Mouse (Mus musculus): ENCODE results near the gene Oxct1.

Gene Oxct1

DNA sequence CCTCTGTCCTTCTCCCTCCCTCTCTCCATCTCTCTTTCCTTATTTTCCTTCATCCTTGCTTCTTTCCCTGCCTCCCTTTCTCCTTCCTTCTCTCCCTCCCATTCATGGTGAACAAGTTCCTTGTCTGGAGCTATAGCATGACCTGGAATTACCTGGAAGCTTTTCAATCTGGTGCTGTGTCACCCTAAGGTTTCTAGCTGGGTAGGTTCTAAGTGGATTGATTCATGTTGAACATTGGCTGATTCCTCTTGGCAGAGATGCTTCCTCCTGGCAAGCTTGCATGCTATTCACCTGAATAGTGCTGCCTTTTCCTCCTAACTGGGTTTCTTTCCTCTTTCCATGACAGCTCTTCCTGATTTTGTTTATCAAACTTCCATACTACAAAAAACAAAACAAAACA lies 2.8 kb downstream of the Oxct1 start:
- DNase-seq (ENCODE audit: low spot score): no peak

DNA sequence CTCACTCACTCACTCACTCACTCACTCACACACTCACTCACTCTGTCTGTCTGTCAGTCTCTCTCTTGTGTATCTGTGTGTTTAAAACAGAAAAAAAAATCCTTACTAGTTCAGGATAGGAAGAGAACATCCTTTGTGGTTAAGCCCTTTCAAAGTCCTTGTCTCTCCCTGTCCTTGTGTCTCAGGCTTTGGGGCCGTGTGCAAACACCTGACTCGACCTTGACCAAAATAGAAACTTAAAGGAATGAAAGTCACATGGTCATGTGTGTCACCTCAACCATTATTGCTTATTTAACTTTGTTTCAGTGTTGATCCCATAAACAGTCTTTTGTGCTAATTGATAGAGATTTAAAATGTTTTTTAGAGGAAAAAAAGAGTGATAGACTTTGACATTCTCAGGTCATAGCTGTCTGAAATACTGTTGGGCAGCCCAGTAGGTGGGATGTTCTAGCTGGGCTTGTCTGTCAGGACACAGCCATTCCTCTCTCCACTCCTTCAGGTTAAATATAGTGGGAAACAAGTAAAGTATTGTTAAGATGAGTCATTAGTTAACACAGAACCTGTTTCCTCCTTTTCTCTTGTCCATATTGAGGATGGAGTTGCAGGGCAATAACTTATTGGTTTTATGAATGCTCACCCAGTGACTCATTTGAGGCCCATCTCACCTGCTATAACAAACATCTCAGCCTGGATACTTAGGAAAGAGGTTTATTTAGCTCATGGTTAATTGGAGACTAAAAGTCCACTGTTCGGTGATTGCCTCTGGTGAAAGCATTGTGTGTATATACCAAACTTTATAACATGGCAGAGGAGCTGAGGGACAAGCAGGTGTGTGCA lies 7.2 kb downstream of the Oxct1 start:
- DNase-seq (ENCODE audit: low spot score): no peak

DNA sequence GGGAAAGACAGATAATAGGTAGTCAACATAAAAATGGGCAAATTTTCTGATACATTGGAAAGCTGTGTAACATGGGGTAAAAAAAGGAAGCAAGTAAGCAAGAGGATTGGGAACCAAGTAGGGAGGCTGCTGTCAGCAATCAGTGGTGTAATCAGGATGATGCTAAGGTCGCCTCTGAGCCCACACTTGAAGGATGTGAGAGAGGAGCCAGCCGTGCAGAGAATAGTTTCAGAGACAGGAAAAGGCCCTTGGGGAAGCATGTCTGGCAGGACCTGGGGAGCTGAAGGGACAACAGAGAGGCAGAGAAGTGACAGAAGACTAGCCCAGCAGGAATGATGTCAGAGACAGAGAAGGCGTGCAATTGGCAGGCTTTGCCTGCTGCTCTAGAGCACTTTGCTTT lies 16.2 kb downstream of the Oxct1 start:
- no peak for DNase-seq (ENCODE audit: low spot score)

DNA sequence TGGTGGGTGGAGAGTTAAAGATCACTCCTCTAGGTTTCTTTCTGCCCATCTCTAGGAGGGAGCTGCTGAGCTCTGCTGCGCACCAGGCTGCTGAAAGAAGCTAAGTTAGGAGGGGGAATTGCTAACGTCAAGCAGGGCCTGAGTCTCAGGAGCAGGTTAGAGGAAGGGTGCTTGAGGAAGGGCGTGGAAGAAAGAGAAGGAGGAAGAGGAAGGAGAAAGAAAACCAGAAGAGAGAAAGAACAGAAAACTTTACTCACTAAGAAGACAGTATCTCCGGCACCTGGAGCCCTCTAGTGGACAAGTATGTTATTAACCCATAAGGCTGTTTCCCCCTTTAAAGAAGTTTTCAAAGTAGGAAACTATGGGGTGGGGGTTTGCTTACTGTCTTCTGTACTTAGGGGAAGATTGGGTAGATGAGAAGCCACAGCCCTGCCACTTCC lies 16.9 kb downstream of the Oxct1 start:
- DNase-seq (ENCODE audit: low spot score): no peak

DNA sequence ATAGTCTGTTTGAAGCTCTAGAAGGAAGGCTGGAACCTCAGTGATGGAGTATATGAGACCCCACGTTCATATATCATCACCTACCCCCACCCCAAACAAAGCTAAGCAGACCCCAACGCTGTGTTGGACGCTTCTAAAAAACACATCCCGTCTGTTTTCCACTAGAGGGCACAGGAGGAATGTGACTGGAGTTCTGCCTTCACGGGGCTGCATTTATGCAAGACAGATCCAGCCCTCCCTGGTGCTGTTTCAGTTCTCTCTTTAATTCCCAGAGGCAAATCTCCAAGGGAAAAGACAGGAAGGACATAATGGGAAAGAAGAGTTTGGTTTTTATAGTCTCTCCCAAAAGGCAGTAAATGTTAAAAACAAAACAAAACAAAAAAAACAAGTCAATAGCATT lies 30.4 kb downstream of the Oxct1 start:
- no peak for DNase-seq (ENCODE audit: low spot score)

DNA sequence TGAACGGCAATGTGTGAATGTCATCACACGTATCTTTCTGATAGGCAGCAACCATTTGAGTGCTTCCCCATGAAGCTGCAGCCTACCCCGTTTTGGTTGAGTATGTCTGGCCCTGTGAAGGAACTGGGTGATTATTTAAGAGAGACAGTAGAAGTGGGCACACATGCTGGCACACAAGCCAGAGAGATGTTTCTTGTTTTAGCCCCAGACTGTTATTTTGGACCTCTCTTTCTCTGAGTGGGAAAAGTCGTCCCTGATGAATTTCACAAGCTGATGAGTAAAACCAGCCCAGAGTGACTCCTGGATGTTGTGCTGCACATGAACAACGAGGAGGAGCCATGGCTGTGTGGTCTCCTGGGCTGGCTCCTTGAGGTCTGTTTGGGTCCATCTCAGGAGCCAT lies 37.4 kb downstream of the Oxct1 start:
- no peak for DNase-seq (ENCODE audit: low spot score)

DNA sequence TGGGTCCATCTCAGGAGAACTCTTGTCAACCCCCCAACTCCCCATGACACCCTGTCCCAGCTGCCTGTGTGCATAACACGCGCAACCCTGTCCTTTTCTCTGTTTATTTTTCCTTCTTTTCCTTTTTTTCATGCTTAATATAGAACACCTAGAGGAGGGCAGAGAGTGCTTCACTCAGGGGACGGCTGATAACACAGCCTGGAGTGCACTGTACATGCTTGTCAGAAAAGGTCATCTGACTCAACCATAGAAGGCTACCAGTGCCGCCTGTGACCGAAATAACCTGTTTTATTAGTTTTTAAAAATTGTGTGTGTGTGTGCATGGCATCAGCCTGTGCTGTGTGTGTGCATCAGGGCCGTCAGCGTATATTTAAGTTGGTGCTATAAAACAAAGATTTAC lies 37.8 kb downstream of the Oxct1 start:
- DNase-seq (ENCODE audit: low spot score): no peak

DNA sequence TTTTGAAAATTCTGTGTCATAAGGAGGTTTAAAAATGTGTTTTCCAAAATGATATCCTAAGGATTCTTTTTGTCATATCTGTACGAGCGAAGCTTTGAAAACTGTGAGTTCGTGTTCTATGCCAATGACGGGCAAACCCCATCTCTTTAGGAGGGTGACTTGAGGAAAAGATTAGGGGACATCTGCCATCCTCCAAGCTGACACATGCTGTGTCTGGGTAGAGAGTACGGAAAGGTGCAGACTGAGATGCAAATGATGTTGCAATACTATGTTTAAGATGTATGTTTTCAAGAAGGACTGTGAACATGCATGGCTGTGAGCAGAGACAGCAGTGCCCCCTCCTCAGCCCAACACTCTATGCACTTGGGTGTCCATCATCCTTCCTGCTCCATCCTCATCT lies 38.5 kb downstream of the Oxct1 start:
- no peak for DNase-seq (ENCODE audit: low spot score)

DNA sequence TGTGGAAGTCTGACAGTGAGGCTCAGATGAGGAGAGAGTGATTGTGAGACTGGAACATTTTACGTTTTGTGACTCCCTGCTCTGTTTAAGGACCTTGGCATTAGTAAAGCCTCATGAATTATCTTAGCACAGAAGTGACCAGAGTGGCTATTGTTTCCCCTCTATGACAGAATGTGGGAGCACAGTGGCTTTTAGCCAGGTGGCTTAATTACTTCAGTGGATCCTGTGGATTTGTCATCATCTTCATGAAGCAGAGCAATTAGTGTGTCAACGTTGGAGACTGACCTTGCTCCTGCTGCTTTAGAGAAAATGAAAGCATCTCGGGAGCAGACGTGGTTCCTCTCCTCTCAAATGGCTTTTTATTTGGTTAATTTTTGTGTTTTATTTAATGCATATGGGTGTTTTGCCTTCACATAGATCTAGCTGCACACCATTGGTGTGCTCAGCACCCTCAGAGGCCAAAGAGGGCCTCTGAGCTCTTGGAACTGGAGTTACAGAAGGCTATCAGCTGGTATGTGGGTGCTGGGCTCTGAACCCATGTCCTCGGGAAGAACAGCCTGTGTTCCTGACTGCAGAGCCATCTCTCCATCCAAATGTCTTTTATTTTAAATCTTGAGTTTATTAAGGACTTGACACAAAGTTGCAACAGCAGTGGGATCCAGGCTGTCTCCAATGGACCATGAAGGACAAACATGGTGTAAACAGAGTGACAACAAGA lies 41.2 kb downstream of the Oxct1 start:
- no peak for DNase-seq (ENCODE audit: low spot score)

DNA sequence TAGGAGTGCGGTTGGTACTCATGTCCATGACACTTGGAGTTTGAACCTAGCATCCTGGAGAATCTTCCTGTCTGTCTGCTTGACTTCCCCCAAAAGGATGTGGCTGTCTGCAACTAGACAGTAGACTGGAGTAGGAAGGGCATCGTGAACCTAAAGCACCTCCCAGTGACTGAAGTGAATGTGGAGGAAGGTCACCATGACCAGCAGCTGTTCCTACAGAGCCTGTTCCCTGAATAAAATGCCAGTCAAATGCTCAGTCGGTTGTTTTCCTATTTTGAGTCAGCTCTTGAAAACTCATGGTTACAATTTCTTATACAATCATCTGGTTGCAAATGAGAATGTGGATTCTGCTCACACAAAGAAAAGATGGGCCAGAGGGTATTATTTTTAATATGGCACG lies 51.8 kb downstream of the Oxct1 start:
- no peak for DNase-seq (ENCODE audit: low spot score)

DNA sequence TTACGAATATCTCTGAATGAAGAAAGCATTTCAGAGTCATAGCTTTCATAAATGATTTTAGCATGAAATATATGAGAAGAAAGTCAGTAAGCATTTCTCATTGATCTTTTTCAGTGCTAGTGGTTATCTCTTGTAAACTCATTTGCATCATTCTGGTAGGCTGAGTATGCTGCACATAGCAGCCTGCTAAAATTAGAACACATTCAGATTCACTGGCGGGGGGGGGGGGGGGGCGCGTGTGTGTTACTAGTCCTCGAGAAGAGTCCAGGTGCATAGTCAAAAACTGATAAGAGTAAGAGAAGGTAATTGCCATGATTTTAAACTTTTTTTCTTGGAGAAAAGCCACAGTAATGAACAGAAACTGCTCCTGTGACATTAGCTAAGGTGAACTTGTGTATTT lies 52.6 kb downstream of the Oxct1 start:
- DNase-seq (ENCODE audit: low spot score): no peak

DNA sequence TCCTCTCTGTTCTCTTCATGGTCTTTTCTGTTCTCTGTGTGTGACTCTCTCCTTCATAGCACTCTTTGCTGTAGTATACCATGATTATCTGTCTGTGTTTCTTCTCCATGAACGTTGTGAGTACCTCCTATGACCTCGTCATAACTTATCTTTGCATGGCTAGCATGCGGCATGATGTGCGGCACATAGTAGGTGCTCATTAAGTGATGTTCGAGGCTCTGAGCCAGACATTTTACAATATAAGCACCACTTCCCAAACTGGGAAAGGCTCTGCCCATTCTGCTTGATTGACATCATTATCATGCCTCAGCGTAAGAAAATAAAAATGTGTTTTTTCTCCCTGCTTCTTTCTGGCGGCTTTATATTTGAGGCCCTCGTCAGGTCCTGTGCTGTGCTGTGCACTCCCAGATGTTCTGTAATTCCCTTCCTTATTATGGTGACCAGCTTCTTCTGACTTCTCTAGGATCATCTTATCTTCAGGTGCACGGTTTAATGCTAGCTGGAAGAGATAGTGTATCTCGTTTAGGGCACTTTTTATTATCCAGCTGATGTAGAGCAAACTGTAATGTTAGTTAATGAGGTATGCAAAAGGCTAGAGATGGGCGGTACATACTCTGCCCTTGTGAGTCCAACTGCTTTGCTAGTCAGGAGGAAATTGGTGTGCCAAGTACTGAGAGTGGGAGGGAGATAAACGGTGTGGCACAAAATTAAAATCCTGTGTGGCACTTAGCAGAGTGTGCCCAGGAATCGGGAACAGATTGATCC lies 53.4 kb downstream of the Oxct1 start:
- no peak for DNase-seq (ENCODE audit: low spot score)

DNA sequence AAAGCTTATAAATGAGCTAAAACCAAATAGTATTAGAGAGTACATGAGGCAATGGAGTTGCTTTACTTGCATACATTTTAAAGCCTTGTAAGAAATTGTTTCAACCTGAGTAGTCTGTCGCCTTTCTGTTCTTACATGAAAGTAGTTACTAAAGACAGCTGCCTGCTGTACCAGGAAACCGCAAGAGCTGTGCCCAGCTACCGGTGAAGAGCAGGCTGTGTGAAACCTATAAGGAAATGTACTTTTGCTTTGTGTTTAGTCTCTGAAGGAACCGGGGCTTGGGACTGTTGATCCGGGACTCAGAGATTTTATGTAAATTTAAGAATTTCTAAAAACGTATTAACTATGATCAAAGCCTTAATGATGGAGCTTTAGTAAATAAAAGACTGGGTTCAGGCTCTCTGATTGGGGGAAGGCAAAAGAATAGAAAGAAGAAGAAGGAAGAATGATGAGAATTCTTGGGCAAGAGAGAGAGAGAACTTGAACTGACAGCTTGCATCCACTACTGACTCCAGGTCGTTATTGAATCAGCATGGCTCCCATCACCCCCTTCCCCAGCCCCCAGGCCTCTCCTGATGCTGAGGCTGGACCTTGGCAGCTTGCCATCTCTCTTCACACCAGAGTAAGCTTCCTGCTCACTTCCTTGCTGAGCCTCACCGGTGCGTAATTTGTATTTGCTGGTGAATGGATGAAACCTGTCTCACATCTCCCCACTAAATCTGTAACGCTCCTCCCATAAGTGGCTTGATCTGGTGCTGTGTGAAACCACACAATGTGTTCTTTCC lies 59.6 kb downstream of the Oxct1 start:
- no peak for DNase-seq (ENCODE audit: low spot score)

DNA sequence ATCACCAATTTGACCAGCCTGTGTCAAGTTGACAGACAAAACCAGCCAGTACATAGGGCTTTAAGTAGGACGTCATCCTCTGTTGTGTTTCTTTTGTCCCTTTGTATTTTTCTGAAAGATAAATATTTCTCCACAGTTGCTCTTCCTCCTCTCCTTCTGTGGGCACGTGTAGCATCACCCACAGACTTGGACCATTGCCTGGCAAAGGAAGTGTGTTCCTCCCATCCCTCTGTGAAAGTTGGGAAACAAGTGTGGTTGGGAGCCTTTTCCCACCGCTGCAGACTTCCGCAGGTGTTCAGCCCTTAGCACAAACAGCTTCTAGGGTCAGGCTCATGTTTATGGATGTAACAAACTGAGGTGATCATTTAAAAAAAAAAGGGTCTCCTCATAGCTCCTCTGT lies 61.3 kb downstream of the Oxct1 start:
- no peak for DNase-seq (ENCODE audit: low spot score)

DNA sequence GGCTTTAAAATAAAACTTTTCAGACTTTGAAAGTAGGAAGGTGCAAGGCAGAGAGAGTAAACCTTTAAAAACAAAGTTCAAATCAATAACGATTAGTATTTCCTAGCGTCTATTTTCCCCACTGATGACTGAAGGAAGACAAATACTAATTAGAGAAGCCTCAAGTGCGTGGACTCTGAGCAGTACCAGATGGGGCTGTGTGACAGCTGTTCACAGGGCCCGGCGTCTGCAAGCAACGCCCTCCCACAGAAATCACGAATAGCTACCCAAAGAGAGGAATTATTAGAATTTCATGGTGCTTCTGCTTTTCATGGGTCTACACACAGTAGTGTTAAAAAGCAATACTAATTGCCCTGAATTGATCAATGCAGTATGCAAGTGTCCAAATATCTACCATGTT lies 61.7 kb downstream of the Oxct1 start:
- DNase-seq (ENCODE audit: low spot score): no peak

DNA sequence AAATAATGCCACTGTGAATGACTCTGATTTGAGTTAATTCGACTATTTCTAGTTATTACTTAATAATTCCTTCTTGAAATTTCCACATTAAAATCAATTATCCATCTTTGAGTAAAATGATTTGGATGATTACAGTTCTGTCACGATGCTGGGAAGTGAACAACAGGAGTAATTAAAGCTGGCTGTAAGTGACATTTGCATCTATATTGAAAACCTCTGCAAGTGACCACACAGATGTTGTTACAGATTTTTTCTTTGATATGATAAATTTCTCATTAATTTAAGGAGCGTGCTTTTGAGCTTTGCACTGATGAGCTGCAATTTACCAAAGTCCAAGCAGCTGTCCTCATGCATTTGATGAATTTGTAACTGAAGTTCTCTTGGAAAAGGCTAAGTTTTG lies 64.4 kb downstream of the Oxct1 start:
- no peak for DNase-seq (ENCODE audit: low spot score)

DNA sequence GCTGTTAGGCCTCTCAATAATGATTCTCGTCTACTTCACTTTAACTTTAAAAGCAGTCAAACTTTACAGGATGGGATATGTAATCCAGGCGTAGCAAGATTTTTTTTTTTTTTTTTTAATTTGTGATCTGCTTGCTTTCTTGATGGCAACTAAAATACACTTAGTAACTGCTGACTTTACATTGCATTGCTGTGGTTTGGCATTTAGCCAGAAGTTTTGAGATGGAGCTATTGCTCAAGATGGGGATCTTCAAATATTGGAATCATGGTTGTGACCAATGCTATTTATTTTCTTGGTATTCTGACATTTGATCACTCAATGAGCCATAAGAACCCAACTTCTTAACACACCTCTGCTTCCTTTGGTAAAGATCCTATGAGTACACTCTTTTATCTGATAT lies 66.4 kb downstream of the Oxct1 start:
- DNase-seq (ENCODE audit: low spot score): no peak

DNA sequence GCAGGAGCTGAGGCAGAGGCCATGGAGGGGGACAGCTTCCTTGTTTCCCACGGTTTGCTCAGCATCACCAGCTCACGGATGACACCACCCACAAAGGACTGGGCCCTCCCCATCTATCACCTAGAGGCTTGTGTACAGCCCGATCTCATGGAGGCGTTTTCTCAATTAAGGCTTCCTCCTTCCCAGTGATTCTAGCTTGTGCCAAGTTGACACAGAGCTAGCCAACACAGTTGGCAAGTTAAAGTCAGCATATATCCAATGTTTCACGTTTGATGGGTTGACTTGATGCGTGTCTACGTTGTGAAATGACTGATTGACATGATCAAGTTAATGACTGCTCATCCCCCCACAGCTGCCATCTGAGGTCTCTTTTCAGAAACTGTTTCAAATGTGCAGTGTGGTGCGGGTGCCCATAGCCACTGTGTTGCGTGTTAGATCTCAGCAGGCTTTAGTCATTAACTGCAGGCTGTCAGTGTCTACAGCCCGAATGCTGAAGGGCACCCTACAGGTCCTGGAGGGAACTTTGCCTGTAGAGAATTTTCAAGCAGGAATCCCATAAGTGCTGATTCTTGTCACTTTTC lies 74.2 kb downstream of the Oxct1 start:
- DNase-seq (ENCODE audit: low spot score): no peak

DNA sequence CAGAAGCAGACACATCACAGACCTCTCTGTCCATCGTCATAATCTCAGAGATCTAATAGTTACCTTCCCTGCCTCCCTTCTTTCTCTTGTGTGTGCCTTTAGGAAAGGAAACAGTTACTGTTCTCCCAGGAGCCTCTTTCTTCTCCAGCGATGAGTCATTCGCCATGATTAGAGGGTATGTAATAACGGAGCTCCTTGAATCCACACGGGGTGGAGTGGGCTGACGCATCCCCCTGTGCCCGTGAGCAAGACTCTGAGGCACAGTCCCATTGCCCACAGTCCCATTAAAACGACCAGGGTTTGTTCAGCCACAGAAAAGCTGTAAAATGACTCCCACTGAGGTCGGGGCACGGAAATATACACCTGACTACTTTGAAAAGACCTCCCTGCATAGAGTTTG lies 74.8 kb downstream of the Oxct1 start:
- DNase-seq (ENCODE audit: low spot score): no peak

DNA sequence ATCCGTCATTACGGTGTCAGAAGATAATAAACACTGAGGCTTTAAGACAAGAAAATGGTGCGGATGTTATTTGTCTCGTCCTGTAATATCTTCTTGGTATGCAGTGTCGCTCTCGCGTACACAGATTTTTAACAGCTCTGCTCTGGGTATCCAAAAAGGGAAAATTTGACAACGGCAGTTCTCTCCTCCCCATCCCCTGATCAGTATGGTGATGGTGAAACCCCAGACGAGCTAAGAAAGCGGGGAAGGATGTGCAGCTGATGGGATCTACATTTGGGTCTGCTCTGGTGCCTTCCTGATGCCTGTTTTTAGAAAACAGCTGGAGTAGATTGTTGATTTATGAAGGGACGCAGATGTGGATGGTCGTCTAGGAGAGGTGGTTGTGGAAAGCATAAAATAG lies 78.1 kb downstream of the Oxct1 start:
- no peak for DNase-seq (ENCODE audit: low spot score)

DNA sequence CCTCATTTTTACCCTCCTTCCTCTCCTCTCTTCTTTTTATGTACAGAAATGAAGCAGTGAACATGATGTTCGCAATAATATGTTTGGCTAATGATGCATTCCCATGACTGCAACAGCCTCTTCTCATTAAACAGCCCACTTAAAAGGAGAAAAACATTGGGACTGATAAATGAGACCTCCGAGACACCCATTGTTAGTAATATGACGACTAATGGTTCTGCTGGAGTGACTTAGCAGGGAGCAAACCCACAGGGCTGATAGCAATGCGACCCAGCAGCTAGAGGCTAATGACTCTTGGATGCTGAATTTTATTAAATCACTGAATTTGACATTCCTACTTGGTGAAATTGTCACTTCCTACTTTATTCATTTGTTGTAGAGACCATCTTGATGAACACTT lies 79.3 kb downstream of the Oxct1 start:
- no peak for DNase-seq (ENCODE audit: low spot score)

DNA sequence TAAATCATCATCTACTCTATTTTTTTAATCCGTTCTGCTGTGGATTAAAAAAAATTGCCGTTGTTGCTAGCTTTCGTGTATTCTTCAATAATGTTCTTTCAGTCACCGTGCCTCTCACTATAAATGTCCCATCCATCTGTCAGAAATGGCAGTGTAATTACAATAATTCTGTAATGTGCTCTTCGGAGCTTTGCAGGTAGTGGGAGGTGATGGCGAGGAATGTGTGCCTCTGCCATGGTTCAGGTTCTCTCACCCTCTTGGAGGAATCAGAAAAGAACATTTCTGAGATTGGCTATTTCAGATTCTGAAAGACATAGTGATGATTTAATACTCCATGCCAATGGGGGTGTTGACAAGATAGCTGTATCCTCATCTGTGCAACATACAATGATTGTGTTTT lies 93.8 kb downstream of the Oxct1 start:
- no peak for DNase-seq (ENCODE audit: low spot score)
